Mouse (Mus musculus): ENCODE results near the gene Rab3c. TPM values are rescaled to one million over a fixed set of nuclear protein-coding genes. Genes with fewer than 3 reads are reported as not detected.
A peak's percentile ranks its signal among the peaks of the same experiment; 100 is the strongest.

The Rab3c gene
- total and polyA plus RNA-seq, 3 experiments, result 0.16 to 0.20 TPM; not detected in 1

DNA sequence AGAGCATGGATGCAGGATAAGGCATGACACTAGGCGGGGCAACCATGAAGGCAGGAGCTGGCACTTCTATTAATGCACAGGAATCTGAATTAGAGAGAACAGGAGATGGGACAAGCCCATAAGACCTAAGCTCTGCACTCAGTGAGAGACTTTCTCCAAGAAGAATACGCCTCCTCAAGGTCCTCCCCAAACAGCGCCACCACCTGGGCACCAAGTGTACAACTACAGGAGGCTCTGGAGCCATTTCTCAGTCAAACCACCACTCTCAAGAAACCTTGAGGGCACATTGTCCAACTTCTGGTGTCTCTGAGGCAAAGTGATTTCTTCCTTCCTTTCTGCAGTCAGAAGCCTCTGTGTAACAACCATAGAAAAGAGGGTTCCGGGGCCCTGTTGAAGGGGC lies 236.4 kb downstream of the Rab3c start:
- intact Hi-C loops (cut with DNase I), result loop anchor here (5.0 kb wide), 1 partner anchor 267 kb away; no protein-coding TSS in a partner anchor
- H3K9ac ChIP-seq (ENCODE audit: low read depth, low read length), result no peak overlapping the region
- H3K4me3 ChIP-seq, result no peak overlapping the region

DNA sequence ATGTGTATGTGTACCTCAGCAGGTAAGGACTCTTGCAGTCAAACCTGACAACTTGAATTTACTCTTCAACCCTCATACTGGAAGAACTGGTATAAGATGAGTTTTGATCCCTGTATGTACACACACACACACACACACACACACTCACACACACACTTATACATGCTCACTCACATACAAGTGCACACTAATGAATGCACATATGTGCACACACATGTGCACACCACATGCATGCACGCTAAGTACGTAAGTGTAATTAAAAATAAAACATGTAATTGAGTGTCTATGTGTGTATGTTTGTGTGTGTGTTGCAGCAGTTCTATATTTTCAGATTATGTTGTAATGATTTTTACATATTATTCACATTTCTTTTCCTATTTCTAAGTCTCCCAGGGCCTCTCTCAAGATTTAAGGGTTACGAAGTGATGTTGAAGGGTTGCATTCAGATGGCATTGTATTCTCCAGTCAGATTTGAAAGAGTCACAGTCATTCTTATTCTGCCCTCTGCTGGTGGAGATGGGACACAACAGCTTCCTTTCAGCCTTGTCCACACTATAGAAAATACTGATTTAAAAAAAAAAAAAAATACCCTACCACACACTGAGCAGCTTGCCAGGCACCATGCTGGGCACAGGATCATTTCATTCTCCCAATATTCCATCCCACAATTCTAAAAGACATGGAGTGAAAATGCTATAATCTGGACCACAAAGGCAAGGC lies 240.9 kb downstream of the Rab3c start:
- TF ChIP-seq CTCF (IDR thresholded peaks at IDR 0.05) (peak; percentile 79), EP300 (IDR thresholded peaks at IDR 0.05; ENCODE audit: insufficient read depth, low read depth, low read length) (no peak)
- 85% methylated on average over 3 of the region's 3 CpGs for WGBS
- no peaks in the 10 kb centered on the region for H3K27me3 ChIP-seq (ENCODE audit: control insufficient read depth, insufficient read depth, low read length)
- H3K36me3 ChIP-seq (ENCODE audit: control insufficient read depth, insufficient read depth, low read length), result no peaks in the 10 kb centered on the region
- no peaks in the 10 kb centered on the region for H3K79me2 ChIP-seq (replicated peaks; ENCODE audit: control insufficient read depth, insufficient read depth, low read length)
- no peak overlapping the region for H3K27ac ChIP-seq
- no peaks in the 10 kb centered on the region for H3K4me1 ChIP-seq (ENCODE audit: control insufficient read depth, insufficient read depth, low read length)
- no peak for DNase-seq
- intact Hi-C loops (cut with DNase I), result loop anchor here (2.0 to 5.0 kb wide), 2 partner anchors 117 to 263 kb away; no protein-coding TSS in a partner anchor
- H3K9ac ChIP-seq (ENCODE audit: low read depth, low read length), result no peak overlapping the region
- no peak overlapping the region for H3K4me3 ChIP-seq

More for the DNA sequence above, 236.4 kb downstream of the Rab3c start:
- 71% methylated on average over 4 of the region's 4 CpGs for WGBS
- Histone ChIP-seq H3K27ac (no peak overlapping the region), H3K4me1 (ENCODE audit: control insufficient read depth, insufficient read depth, low read length) (no peaks in the 10 kb centered on the region), H3K27me3 (ENCODE audit: control insufficient read depth, insufficient read depth, low read length) (no peaks in the 10 kb centered on the region), H3K79me2 (replicated peaks; ENCODE audit: control insufficient read depth, insufficient read depth, low read length) (no peaks in the 10 kb centered on the region), H3K36me3 (ENCODE audit: control insufficient read depth, insufficient read depth, low read length) (no peaks in the 10 kb centered on the region)
- TF ChIP-seq EP300 (IDR thresholded peaks at IDR 0.05; ENCODE audit: insufficient read depth, low read depth, low read length) (no peak), CTCF (IDR thresholded peaks at IDR 0.05) (no peak), POLR2A (IDR thresholded peaks at IDR 0.05; ENCODE audit: insufficient read depth, low read depth, low read length) (no peak)
- DNase-seq, result no peak

DNA sequence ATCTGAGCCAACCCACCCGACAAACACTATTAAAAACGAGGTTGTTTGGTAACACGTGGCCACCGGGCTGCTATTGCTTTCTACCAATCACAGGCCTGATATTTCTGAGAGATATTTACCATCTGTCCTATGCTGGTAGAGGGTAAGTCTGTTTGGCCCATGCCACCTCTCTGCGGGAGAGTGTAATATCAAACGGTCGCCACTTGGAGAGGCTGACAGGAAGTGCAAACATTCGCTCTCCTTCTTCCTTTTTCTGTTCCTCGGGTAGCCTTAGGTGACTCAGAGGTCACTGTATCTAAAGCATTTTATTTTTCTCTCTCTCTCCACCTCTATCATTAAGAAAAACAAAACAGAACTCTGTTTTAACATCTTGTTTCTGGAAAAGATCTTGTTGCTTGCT lies 241.6 kb downstream of the Rab3c start:
- no peak overlapping the region for H3K4me3 ChIP-seq
- H3K9ac ChIP-seq (ENCODE audit: low read depth, low read length), result no peak overlapping the region
- no peak overlapping the region for H3K27ac ChIP-seq
- intact Hi-C loops (cut with DNase I), result no loop called here
- TF ChIP-seq EP300 (IDR thresholded peaks at IDR 0.05; ENCODE audit: insufficient read depth, low read depth, low read length) (no peak), POLR2A (IDR thresholded peaks at IDR 0.05; ENCODE audit: insufficient read depth, low read depth, low read length) (no peak), CTCF (IDR thresholded peaks at IDR 0.05) (no peak)
- H3K36me3 ChIP-seq (ENCODE audit: control insufficient read depth, insufficient read depth, low read length), result no peaks in the 10 kb centered on the region
- no peaks in the 10 kb centered on the region for H3K4me1 ChIP-seq (ENCODE audit: control insufficient read depth, insufficient read depth, low read length)
- H3K79me2 ChIP-seq (replicated peaks; ENCODE audit: control insufficient read depth, insufficient read depth, low read length), result no peaks in the 10 kb centered on the region
- no peaks in the 10 kb centered on the region for H3K27me3 ChIP-seq (ENCODE audit: control insufficient read depth, insufficient read depth, low read length)
- WGBS, result 47% methylated on average over 9 of the region's 9 CpGs
- no peak for DNase-seq

DNA sequence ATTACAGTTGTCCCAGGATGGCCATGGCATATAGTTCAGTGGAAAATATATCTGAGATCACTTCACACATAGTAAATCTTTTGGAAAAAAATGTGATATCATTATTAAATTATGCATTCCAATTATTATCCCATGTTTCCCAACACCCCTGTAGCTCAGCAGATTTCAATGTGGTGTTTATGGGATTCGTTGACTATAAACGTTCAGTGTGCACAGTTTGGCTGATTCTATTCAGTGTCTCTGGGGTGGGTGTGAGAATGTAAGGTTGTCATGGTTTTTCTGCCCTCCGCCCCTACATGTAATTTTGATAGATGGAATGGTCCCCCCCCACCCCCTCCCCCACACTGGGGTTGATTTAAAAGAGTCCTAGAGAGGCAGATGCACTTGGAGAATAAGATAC lies 242.3 kb downstream of the Rab3c start:
- WGBS, result 87% methylated on average over 3 of the region's 3 CpGs
- no peak overlapping the region for H3K4me3 ChIP-seq
- H3K36me3 ChIP-seq (ENCODE audit: control insufficient read depth, insufficient read depth, low read length), result no peaks in the 10 kb centered on the region
- H3K27me3 ChIP-seq (ENCODE audit: control insufficient read depth, insufficient read depth, low read length), result no peaks in the 10 kb centered on the region
- H3K9ac ChIP-seq (ENCODE audit: low read depth, low read length), result no peak overlapping the region
- no peak for TF ChIP-seq POLR2A (IDR thresholded peaks at IDR 0.05; ENCODE audit: insufficient read depth, low read depth, low read length)
- no peak for TF ChIP-seq CTCF (IDR thresholded peaks at IDR 0.05)
- TF ChIP-seq EP300 (IDR thresholded peaks at IDR 0.05; ENCODE audit: insufficient read depth, low read depth, low read length), result no peak
- DNase-seq, result no peak
- intact Hi-C loops (cut with DNase I), result no loop called here
- no peak overlapping the region for H3K27ac ChIP-seq
- no peaks in the 10 kb centered on the region for H3K79me2 ChIP-seq (replicated peaks; ENCODE audit: control insufficient read depth, insufficient read depth, low read length)
- no peaks in the 10 kb centered on the region for H3K4me1 ChIP-seq (ENCODE audit: control insufficient read depth, insufficient read depth, low read length)

DNA sequence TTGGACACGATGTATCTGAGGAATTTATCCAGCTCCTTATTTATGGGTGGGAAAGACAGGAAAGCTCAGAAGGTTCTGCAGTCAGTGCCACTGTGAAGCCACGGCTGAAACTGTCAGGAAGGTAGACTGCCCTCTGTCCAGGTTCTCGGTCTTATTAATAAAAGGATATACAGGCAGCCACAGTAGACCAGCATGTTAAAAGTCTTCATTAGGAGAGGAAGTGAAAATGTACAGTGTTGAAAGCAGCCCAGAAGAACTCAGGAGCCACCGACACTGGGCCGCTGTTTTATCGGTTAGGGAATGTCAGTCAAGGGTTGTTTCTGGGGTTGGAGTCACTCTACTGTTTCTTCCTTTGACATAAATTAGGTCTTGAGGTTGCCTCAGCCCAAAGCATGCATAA lies 245.9 kb downstream of the Rab3c start:
- Histone ChIP-seq H3K36me3 (ENCODE audit: control insufficient read depth, insufficient read depth, low read length) (no peaks in the 10 kb centered on the region), H3K79me2 (replicated peaks; ENCODE audit: control insufficient read depth, insufficient read depth, low read length) (no peaks in the 10 kb centered on the region), H3K27me3 (ENCODE audit: control insufficient read depth, insufficient read depth, low read length) (no peaks in the 10 kb centered on the region), H3K27ac (no peak overlapping the region), H3K9ac (ENCODE audit: low read depth, low read length) (no peak overlapping the region), H3K4me3 (no peak overlapping the region), H3K4me1 (ENCODE audit: control insufficient read depth, insufficient read depth, low read length) (no peaks in the 10 kb centered on the region)
- no peak for TF ChIP-seq EP300 (IDR thresholded peaks at IDR 0.05; ENCODE audit: insufficient read depth, low read depth, low read length)
- no peak for TF ChIP-seq CTCF (IDR thresholded peaks at IDR 0.05)
- no peak for TF ChIP-seq POLR2A (IDR thresholded peaks at IDR 0.05; ENCODE audit: insufficient read depth, low read depth, low read length)
- DNase-seq, result no peak
- intact Hi-C loops (cut with DNase I), result no loop called here
- 63% methylated on average over 6 of the region's 6 CpGs for WGBS

DNA sequence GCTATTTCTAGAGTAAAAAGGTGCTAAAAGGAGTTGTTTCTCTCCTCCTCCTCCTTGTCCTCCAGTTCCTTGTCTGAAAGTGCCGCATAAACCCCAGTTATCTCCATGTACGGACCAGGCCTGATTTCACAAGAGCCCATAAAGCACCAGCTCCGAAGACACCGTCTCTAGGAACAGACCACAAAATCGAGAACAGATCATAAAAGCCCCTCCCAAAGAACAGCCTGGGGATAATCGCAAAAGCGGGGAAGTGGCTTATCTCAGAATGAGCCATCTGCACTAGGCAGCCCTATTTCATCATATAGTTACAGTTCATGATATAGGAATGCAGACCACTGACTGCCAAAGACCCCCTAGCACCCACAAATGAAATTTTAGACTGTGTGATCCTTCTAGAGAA lies 246.8 kb downstream of the Rab3c start:
- no peak for TF ChIP-seq EP300 (IDR thresholded peaks at IDR 0.05; ENCODE audit: insufficient read depth, low read depth, low read length)
- TF ChIP-seq CTCF (IDR thresholded peaks at IDR 0.05), result no peak
- no peak for TF ChIP-seq POLR2A (IDR thresholded peaks at IDR 0.05; ENCODE audit: insufficient read depth, low read depth, low read length)
- intact Hi-C loops (cut with DNase I), result no loop called here
- Histone ChIP-seq H3K9ac (ENCODE audit: low read depth, low read length) (no peak overlapping the region), H3K36me3 (ENCODE audit: control insufficient read depth, insufficient read depth, low read length) (no peaks in the 10 kb centered on the region), H3K79me2 (replicated peaks; ENCODE audit: control insufficient read depth, insufficient read depth, low read length) (no peaks in the 10 kb centered on the region), H3K27ac (no peak overlapping the region), H3K4me3 (no peak overlapping the region), H3K27me3 (ENCODE audit: control insufficient read depth, insufficient read depth, low read length) (no peaks in the 10 kb centered on the region), H3K4me1 (ENCODE audit: control insufficient read depth, insufficient read depth, low read length) (no peaks in the 10 kb centered on the region)
- WGBS, result 61% methylated on average over 7 of the region's 7 CpGs
- DNase-seq, result no peak

Measured in heart, adult 2 months (tissue).